Mouse (Mus musculus) kidney, embryonic 16.5 days (tissue): ENCODE data around the gene Ttf2. TPM values are rescaled to one million over a fixed set of nuclear protein-coding genes. Genes with fewer than 3 reads are reported as not detected.
A peak's percentile ranks its signal among the peaks of the same experiment; 100 is the strongest.

ENCODE experiments used
- ATAC-seq: fragments of 200-750 bp; cut with Nextera tagmentation; 2 replicates; pipeline ENCODE4 v1.8.0; 2017; ENCODE audit warnings: moderate TSS enrichment; ENCODE audit not compliant: low FRiP score, low TSS enrichment
- H3K27ac ChIP-seq: fragments of 300-500 bp; sonication (generic); 2 replicates; pipeline ENCODE4 v1.5.1; 2014; ENCODE audit warnings: low read length
- H3K27me3 ChIP-seq: fragments of 300-500 bp; sonication (generic); 2 replicates; pipeline ENCODE4 v1.6.1; 2014; ENCODE audit warnings: low read length, control low read depth, mixed read lengths; ENCODE audit not compliant: insufficient read depth
- H3K36me3 ChIP-seq: fragments of 300-500 bp; sonication (generic); 2 replicates; pipeline ENCODE4 v1.6.1; 2014; ENCODE audit warnings: low read length, control low read depth, mixed read lengths; ENCODE audit not compliant: insufficient read depth
- H3K4me1 ChIP-seq: fragments of 300-500 bp; sonication (generic); 2 replicates; pipeline ENCODE4 v1.6.1; 2014; ENCODE audit warnings: low read length, control low read depth, mixed read lengths; ENCODE audit not compliant: insufficient read depth
- H3K4me2 ChIP-seq: fragments of 300-500 bp; sonication (generic); replicated peaks from 2 replicates; pipeline ENCODE4 v1.6.1; 2014; ENCODE audit warnings: low read depth, low read length
- H3K4me3 ChIP-seq: fragments of 300-500 bp; sonication (generic); 2 replicates; pipeline ENCODE4 v1.5.1; 2014; ENCODE audit warnings: mild to moderate bottlenecking, low read length
- H3K9ac ChIP-seq: fragments of 300-500 bp; sonication (generic); replicated peaks from 2 replicates; pipeline ENCODE4 v1.6.1; 2014; ENCODE audit warnings: low read length
- H3K9me3 ChIP-seq: fragments of 300-500 bp; sonication (generic); 2 replicates; pipeline ENCODE4 v1.6.1; 2016; ENCODE audit warnings: low read length, control low read depth
- WGBS: fragments of 180-500 bp; shearing (Covaris S2); extraction: QIAGEN DNeasy Blood & Tissue Kit; methylation state at CpG from one replicate; pipeline ENCODE4 v1.1.7; 2014; 5-methylcytosine and 5-hydroxymethylcytosine counted together
- polyA plus RNA-seq: library from polyadenylated mRNA; unstranded; fragments of >200 nt; fragmentation: Nextera tagmentation; extraction: Ambion mirVana; gene quantifications from 2 replicates; pipeline ENCODE4 v1.2.1, GENCODE M21; 2015

The Ttf2 gene
- polyA plus RNA-seq, 1 experiment from 2014 or later, result 17.8 TPM

- Histone ChIP-seq H3K27me3 (no peaks in the 10 kb centered on the region), H3K4me2 (no peak overlapping the region), H3K27ac (no peak overlapping the region), H3K9ac (no peak overlapping the region), H3K4me1 (0 out of 2 replicates have a peak, but pooled peaks cover 6% of the 10 kb centered on the region), H3K4me3 (no peak overlapping the region), H3K36me3 (no peaks in the 10 kb centered on the region), H3K9me3 (no peaks in the 10 kb centered on the region)
- ATAC-seq, result 0 out of 2 replicates have a peak, but pooled peaks have one; percentile 27
- 54% methylated on average over 1 of the region's 1 CpGs for WGBS
These were observed 20.8 kb upstream of the Ttf2 start for GRCm38 (mm10) chr3:100990231-100990630.

- WGBS, result 33% methylated on average over 12 of the region's 12 CpGs
- H3K9me3 ChIP-seq, result no peaks in the 10 kb centered on the region
- 0 out of 2 replicates have a peak, but pooled peaks cover 12% of the 10 kb centered on the region for H3K4me1 ChIP-seq
- ATAC-seq, result no peak
- no peak overlapping the region for H3K27ac ChIP-seq
- no peak overlapping the region for H3K9ac ChIP-seq
- no peak overlapping the region for H3K4me2 ChIP-seq
- H3K4me3 ChIP-seq, result no peak overlapping the region
- H3K36me3 ChIP-seq, result no peaks in the 10 kb centered on the region
- H3K27me3 ChIP-seq, result no peaks in the 10 kb centered on the region
These were observed 20.0 kb upstream of the Ttf2 start for GRCm38 (mm10) chr3:100989417-100989816.

- H3K9ac ChIP-seq, result no peak overlapping the region
- ATAC-seq, result no peak
- H3K9me3 ChIP-seq, result no peaks in the 10 kb centered on the region
- H3K4me1 ChIP-seq, result no peaks in the 10 kb centered on the region
- no peak overlapping the region for H3K4me3 ChIP-seq
- no peaks in the 10 kb centered on the region for H3K36me3 ChIP-seq
- H3K4me2 ChIP-seq, result no peak overlapping the region
- WGBS, result 62% methylated on average over 8 of the region's 8 CpGs
- H3K27me3 ChIP-seq, result no peaks in the 10 kb centered on the region
- no peak overlapping the region for H3K27ac ChIP-seq
These were observed 9.8 kb upstream of the Ttf2 start for GRCm38 (mm10) chr3:100979290-100979689.

- Histone ChIP-seq H3K27ac (no peak overlapping the region), H3K4me2 (no peak overlapping the region), H3K27me3 (no peaks in the 10 kb centered on the region), H3K9ac (no peak overlapping the region), H3K36me3 (no peaks in the 10 kb centered on the region), H3K4me1 (peaks cover 5% of the 10 kb centered on the region), H3K4me3 (no peak overlapping the region), H3K9me3 (no peaks in the 10 kb centered on the region)
- WGBS, result 0% methylated on average over 1 of the region's 1 CpGs
- no peak for ATAC-seq
These were observed 4.4 kb upstream of the Ttf2 start for GRCm38 (mm10) chr3:100973906-100974305.

GRCm38 (mm10) chr3:100963849-100964542, 5.5 kb downstream of the Ttf2 start:
- no peaks in the 10 kb centered on the region for H3K27me3 ChIP-seq
- WGBS, result 70% methylated on average over 14 of the region's 14 CpGs
- H3K9me3 ChIP-seq, result no peaks in the 10 kb centered on the region
- H3K36me3 ChIP-seq, result peaks cover 41% of the 10 kb centered on the region
- H3K9ac ChIP-seq, result no peak overlapping the region
- H3K27ac ChIP-seq, result no peak overlapping the region
- ATAC-seq, result no peak
- H3K4me1 ChIP-seq, result peaks cover 4% of the 10 kb centered on the region
- no peak overlapping the region for H3K4me3 ChIP-seq
- no peak overlapping the region for H3K4me2 ChIP-seq

DNA sequence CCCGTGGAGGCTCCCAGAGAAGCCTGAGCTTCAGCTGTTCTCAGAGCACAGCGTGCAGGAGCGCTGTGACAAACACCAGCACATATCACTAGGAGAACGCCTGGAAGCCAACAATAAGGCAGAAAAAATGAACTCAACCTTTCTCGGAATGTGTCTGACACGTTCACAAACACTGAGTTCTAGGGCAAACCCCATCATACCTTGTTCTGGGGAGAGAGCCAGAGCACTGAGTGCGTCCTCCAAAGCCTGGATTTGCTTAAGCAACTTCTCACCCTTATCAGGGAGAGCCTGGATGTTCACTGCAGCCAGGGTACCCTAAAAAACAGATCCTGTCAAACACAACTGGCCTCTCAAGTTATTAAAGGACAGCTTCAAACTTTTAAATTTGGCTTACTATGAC, 8.0 kb downstream of the Ttf2 start:
- H3K36me3 ChIP-seq, result peaks cover 63% of the 10 kb centered on the region
- no peak overlapping the region for H3K9ac ChIP-seq
- no peak overlapping the region for H3K4me2 ChIP-seq
- H3K4me1 ChIP-seq, result no peaks in the 10 kb centered on the region
- no peak overlapping the region for H3K4me3 ChIP-seq
- H3K9me3 ChIP-seq, result no peaks in the 10 kb centered on the region
- no peaks in the 10 kb centered on the region for H3K27me3 ChIP-seq
- no peak overlapping the region for H3K27ac ChIP-seq
- 81% methylated on average over 7 of the region's 7 CpGs for WGBS
- ATAC-seq, result no peak

GRCm38 (mm10) chr3:100961007-100961406, 8.5 kb downstream of the Ttf2 start:
- ATAC-seq, result no peak
- H3K9ac ChIP-seq, result no peak overlapping the region
- 57% methylated on average over 5 of the region's 5 CpGs for WGBS
- H3K4me1 ChIP-seq, result no peaks in the 10 kb centered on the region
- H3K4me3 ChIP-seq, result no peak overlapping the region
- no peaks in the 10 kb centered on the region for H3K9me3 ChIP-seq
- H3K27me3 ChIP-seq, result no peaks in the 10 kb centered on the region
- H3K36me3 ChIP-seq, result peaks cover 63% of the 10 kb centered on the region
- no peak overlapping the region for H3K27ac ChIP-seq
- no peak overlapping the region for H3K4me2 ChIP-seq

DNA sequence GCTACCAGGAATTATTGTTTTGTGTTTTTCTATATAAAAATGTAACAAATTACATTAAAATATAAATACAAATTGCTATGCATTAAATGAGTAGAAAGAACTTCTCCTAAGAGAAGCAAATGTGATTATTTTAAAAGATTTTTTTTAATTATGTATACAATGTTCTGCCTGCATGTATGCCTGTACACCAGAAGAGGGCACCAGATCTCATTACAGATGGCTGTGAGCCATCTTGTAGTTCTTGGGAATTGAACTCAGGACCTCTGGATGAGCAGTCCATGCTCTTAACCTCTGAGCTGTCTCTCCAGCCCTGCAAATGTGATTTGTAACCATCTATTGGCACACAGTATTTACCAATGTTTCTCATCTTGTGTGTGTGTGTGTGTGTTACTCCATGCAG, 14.8 kb downstream of the Ttf2 start:
- Histone ChIP-seq H3K4me3 (no peak overlapping the region), H3K9ac (no peak overlapping the region), H3K4me2 (no peak overlapping the region), H3K36me3 (peaks cover 65% of the 10 kb centered on the region), H3K9me3 (no peaks in the 10 kb centered on the region), H3K4me1 (no peaks in the 10 kb centered on the region), H3K27me3 (no peaks in the 10 kb centered on the region), H3K27ac (no peak overlapping the region)
- ATAC-seq, result no peak

GRCm38 (mm10) chr3:100951531-100951930, 17.9 kb downstream of the Ttf2 start:
- H3K9ac ChIP-seq, result no peak overlapping the region
- no peaks in the 10 kb centered on the region for H3K9me3 ChIP-seq
- H3K4me2 ChIP-seq, result no peak overlapping the region
- no peak overlapping the region for H3K4me3 ChIP-seq
- H3K36me3 ChIP-seq, result peaks cover 62% of the 10 kb centered on the region
- H3K27ac ChIP-seq, result no peak overlapping the region
- no peaks in the 10 kb centered on the region for H3K27me3 ChIP-seq
- H3K4me1 ChIP-seq, result no peaks in the 10 kb centered on the region
- 95% methylated on average over 4 of the region's 4 CpGs for WGBS
- ATAC-seq, result no peak

GRCm38 (mm10) chr3:100947286-100947685, 22.2 kb downstream of the Ttf2 start:
- WGBS, result 95% methylated on average over 8 of the region's 8 CpGs
- Histone ChIP-seq H3K36me3 (peaks cover 68% of the 10 kb centered on the region), H3K27me3 (no peaks in the 10 kb centered on the region)

More at GRCm38 (mm10) chr3:100947286-100947685, 22.2 kb downstream of the Ttf2 start:
- no peak for ATAC-seq
- Histone ChIP-seq H3K4me2 (no peak overlapping the region), H3K9me3 (no peaks in the 10 kb centered on the region), H3K4me1 (no peaks in the 10 kb centered on the region), H3K4me3 (no peak overlapping the region), H3K27ac (no peak overlapping the region), H3K9ac (no peak overlapping the region)
